Mouse (Mus musculus) gastrocnemius, adult 18-20 months (tissue): ENCODE measurements around the gene Zfp989. TPM values are rescaled to one million over a fixed set of nuclear protein-coding genes. Genes with fewer than 3 reads are reported as not detected.
"Not testable (repeated sequence)": the region's sequence is repeated elsewhere in the genome, so short reads cannot be mapped to it uniquely, and the experiment has no call there.

Experiments used
- DNase-seq: peaks from one replicate; pipeline ENCODE4 v3.0.0; 2021; ENCODE audit warnings: low spot score
- long read RNA-seq, 2 experiments: library from polyadenylated mRNA; stranded (forward); transcript quantifications; one replicate each; pipeline ENCODE4 v2.0.0; 2021
- total RNA-seq, 2 experiments: library from RNA; stranded (reverse); gene quantifications; 2 replicates each; pipeline ENCODE4 v1.2.3; 2021

The Zfp989 gene
- total RNA-seq: not detected
- long read RNA-seq, experiment 1: 0 reads
- long read RNA-seq, experiment 2: 0 reads

DNA sequence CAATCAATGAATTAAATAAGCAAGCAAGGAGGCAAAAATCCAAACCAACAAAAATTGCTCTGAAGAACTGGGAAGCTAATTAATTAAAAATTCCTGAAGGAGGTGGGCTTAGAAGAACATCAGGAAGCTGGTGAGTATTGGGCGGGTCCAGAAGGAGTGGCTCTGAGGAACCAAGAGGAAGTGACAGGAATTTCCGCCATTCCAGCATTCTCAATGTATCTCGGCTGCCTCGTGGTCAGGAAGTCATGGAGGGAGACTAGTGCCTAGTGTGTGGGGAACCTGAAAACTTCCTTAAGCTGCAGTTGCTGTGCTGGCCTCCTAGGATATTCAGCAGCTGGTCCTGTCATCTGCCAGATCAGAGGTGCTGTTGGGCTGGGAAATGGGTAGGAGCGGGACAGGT, at the start of gene Zfp989:
TSS of gene Zfp989 (plus strand) at position 220 of the 400 bp plus-strand sequence.
- not testable (repeated sequence) for DNase-seq

DNA sequence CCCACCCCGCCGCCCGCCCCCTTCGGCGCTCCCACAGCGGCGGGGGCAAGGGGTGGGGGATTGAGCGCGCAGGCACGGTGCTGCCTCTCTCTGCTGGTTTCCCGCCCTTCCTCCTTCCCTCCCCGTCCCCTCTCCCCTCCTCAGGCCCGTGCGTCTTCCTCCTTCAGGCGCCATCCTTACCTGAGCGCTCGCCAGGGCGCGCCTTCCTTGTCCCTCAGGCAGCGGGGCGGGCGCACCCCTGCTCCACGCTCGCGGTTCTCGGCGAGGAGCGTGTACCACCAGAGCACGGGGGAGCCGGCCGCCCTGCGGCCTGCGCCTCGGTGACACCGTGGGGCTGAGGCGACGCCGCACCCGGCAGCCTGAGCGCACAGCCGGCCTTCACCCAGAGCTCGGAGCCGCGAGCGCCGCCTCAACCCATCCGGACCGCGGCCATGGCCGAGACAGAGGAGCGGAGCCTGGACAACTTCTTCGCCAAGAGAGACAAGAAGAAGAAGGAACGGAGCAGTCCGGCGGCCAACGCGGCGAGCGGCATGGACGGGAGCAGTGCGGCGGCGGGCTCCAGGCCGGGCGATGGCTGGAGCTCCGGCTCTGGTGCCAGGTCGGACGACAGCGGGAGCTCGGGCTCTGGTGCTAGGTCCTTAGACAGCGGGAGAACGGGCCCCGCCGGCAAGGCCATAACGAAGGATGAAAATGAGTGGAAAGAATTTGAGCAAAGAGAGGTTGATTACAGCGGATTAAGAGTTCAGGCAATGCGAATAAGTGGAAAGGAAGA, 39.3 kb upstream of the Zfp989 start:
- DNase-seq: no peak

DNA sequence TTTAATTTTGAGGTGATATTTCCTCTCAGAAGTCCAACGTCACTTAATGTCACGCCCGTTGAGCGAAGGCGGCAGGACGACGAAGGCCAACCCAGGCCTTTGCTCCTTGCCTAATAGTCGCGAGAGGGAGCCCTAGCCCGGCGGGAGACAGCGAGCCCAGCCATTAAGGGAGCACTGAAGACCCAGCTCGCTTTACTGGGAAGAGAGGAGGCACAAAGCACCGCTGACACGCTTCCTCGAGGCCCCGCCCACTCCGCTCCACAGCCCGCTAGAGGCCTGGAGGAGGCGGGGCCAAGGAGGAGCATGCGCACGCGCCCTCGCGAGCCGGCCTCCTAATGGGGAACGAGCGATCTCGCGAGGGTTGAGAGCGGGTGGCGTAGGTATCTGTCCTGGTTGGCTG, 30.1 kb upstream of the Zfp989 start:
- not testable (repeated sequence) for DNase-seq

DNA sequence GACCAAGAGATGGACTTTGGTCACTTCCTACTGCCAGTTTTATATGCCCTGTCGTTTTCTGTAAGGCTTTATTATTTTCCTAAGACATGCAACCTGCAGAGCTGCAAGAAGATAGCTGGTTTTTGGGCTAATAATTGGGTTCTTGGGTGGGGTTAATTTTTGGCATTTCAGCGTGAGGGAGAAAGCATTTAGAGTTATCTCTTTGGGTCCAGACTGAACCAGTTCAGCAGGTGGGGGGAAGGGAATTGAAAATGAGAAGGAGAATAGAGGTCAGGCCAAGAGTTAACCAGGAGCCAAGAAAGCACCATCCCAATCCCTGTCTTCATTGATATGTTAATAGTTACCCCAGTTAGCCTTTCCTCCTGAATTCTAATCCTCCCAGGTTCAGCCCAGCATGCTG, 4.8 kb downstream of the Zfp989 start:
- not testable (repeated sequence) for DNase-seq

DNA sequence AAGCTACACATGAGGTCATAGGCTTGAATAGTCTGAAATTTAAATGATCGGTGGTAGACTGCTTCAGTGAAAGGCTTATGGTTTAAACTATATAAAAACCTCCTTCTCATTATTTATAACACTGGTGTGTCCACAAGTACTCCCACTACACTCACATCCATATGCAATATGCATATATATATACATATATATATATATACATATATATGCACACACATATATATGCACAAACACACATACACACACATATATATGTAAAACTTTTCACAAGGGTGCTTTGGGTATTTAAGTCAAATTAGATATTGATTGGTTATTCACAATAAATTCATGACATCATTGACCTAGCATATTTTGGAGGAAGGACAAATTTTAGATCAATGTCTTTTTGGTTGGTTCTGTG, 46.6 kb downstream of the Zfp989 start:
- not testable (repeated sequence) for DNase-seq

DNA sequence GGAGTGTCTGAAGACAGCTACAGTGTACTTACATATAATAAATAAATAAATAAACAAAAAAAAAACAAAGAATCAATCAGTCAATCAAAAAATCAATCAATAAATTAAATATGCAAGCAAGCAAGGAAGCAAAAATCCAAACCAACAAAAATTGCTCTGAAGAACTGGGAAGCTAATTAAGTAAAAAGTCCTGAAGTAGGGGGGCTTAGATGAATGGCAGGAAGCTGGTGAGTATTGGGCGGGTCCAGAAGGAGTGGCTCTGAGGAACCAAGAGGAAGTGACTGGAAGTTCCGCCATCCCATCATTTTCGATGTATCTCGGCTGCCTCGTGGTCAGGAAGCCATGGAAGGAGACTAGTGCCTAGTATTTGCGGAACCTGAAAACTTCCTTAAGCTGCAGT, 49.8 kb downstream of the Zfp989 start, which contains the start of gene Rex2:
TSS of gene Rex2 (plus strand) at position 301 of the 400 bp plus-strand sequence.
- DNase-seq: not testable (repeated sequence)

DNA sequence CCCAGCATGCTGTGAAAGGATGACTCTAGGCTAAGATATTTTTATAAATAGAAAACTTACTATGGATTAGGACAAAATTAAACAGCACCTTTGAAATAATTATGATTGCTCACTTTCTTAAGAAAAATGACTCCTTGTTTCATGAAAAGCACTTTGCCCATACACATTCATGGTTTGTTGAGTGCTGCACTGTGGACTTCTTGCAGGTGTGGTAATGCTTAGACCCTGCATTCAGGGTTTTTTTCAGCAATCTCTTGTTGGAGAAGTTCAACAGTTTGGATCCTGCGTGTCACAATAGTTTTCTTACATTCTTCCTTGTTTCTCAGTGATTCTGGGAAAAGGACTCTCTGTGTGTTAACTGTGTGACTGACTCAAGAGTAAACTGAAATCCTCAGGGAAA, 54.6 kb downstream of the Zfp989 start:
- DNase-seq: peak; percentile 1

DNA sequence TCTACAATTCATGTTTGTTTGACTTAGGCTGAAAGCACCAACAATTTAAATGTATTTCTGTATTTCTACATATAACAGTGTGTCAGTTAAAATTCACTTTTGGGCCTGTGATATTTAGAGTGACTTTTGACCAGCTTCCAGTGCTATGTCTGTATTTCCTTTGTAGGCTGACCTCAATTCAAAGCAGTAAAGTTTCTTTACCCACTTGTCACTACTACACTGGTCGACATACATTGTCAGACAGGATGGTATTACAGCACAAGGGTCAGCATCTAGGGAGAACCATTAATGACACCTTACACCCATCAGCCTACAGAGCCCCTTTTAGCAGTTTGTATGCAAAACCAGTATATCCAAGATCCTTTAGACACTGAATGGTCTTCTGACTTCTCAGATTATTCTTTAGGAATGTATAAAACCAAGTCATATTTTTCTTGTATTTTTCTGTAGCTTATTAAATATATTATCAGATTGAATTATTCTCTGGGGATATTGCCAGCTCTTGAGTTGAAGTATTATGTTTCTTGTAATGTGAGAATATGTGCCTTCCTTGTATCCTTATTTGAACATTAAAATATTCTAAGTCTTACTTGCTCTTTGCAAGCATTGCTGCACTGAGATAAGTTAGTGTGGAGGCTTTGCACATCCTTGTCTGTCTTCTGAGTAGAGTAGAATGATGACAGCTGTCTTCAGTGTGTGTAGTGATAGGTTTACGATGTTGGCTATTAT, 59.7 kb downstream of the Zfp989 start:
- not testable (repeated sequence) for DNase-seq

Other genes with a start within 250 kb of the Zfp989 start
- gene Gm21411, start 62.4 kb upstream of the Zfp989 start, total RNA-seq: not detected
- gene Rex2, start 49.9 kb downstream of the Zfp989 start, total RNA-seq: under 1 TPM; 0.07 to 0.17 TPM
- 1 to 10 TPM in 1 of 2 experiments, under 1 TPM in 1; 0.88 to 1.0 TPM for gene Zfp991, start 160.1 kb downstream of the Zfp989 start, total RNA-seq